Mouse (Mus musculus) small intestine, adult 2 months (tissue): ENCODE measurements around the gene Col9a3.

ENCODE experiments used
- CTCF ChIP-seq: fragments of 200-500 bp; IDR thresholded peaks from 2 replicates; pipeline ENCODE4 v1.5.1; 2012; ENCODE audit warnings: low read depth, mild to moderate bottlenecking, control low read depth, inconsistent platforms, low read length, moderate library complexity, mixed read lengths; ENCODE audit not compliant: insufficient replicate concordance, insufficient read length; ENCODE audit errors: extremely low read depth
- POLR2A ChIP-seq: fragments of 200-500 bp; IDR thresholded peaks from 2 replicates; pipeline ENCODE4 v1.6.1; 2012; ENCODE audit warnings: low read depth, mild to moderate bottlenecking, control low read depth, inconsistent platforms, low read length, moderate library complexity

DNA sequence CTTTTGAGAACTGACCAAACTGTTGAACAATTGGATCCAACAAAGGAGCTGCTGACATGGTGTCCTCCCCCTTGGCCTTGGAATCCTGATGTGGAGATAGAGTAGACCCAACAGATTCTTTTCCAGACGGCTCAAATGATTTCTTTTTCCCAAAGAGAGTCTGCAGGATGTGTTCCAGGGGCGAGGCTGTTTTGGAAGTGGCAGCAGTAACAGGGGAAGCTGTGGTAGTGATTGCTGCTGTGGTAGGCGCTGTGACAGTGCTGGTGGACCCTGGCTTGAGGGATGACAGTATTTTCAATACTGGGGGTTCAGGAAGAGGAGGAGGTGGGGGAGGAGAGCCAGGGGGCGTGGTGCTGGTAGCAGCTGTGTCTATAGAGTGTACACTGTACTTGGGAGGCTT lies 64.4 kb downstream of the Col9a3 start:
- no peak for TF ChIP-seq CTCF
- TF ChIP-seq POLR2A = no peak
